ENCODE assay signal across 26 mouse cellular contexts in the genomic region with DNA sequence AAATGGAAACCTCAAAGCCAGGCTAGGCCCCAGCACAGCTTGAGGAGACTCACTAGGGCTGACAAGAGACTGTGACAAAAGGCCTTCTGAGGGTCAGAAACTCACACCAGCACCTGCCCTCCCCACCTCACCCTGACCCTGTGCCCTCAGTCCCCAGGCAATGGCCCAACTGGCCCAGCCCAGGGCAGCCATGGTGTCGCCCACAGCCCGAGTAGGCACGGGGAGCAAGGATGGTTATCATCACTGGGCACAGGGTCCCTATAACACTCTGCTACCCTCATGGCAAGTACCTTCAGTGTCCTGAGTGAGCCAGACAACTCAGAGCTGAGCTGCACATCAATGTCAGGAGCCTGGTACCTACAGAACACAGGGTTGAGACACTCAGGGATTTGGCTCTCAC. TPM values are rescaled to one million over a fixed set of nuclear protein-coding genes. Genes with fewer than 3 reads are reported as not detected.
DNase-seq lines count a peak whose midpoint lies in the region; ATAC-seq lines count a peak whose summit lies in the region.
"Had no signal": no experiment of that assay in that cellular context is flagged by ENCODE, and none has a peak within 500 bp of the region (broad histone marks: within the 10 kb centered on the region; RNA-seq: fewer than 3 reads in every experiment).

No protein-coding gene starts in this region.

- intact Hi-C loops in heart, postnatal 10 days (cut with DNase I), result no loop called here

- H3K4me3 ChIP-seq in liver, embryonic 12.5 days, result no peak overlapping the region
- H3K4me3 ChIP-seq in midbrain, embryonic 13.5 days (replicated peaks), result no peak overlapping the region
- H3K4me3 ChIP-seq in midbrain, embryonic 16.5 days (ENCODE audit: low read depth, low read length), result no peak overlapping the region

- H3K4me1 ChIP-seq in liver, embryonic 12.5 days, result peaks cover 3% of the 10 kb centered on the region; the same call in 1 of the 2 replicates
- H3K4me1 ChIP-seq in midbrain, embryonic 13.5 days (replicated peaks), result peaks cover 5% of the 10 kb centered on the region; the same call in 1 of the 2 replicates
- H3K4me1 ChIP-seq in midbrain, embryonic 16.5 days (ENCODE audit: control insufficient read depth, insufficient read depth, low read length), result no peaks in the 10 kb centered on the region

- peaks cover 2% of the 10 kb centered on the region for H3K27me3 ChIP-seq in liver, embryonic 12.5 days (replicated peaks)
- no peaks in the 10 kb centered on the region for H3K27me3 ChIP-seq in midbrain, embryonic 13.5 days
- H3K27me3 ChIP-seq in midbrain, embryonic 16.5 days (ENCODE audit: control insufficient read depth, insufficient read depth, low read depth, low read length), result no peaks in the 10 kb centered on the region
- H3K27me3 ChIP-seq: CH12.LX, Patski had no signal

- 87% methylated on average over 3 of the region's 3 CpGs for WGBS in liver, embryonic 12.5 days (ENCODE audit: insufficient replicate concordance)
- WGBS in midbrain, embryonic 13.5 days, result 96% methylated on average over 3 of the region's 3 CpGs
- 95% methylated on average over 3 of the region's 3 CpGs for WGBS in midbrain, embryonic 16.5 days

- H3K9ac ChIP-seq in liver, embryonic 12.5 days, result no peak overlapping the region
- H3K9ac ChIP-seq in midbrain, embryonic 13.5 days (replicated peaks), result no peak overlapping the region
- no peak overlapping the region for H3K9ac ChIP-seq in midbrain, embryonic 16.5 days (ENCODE audit: low read depth, low read length)

- 0 out of 2 replicates have a peak, but pooled peaks have one; percentile 12 for ATAC-seq in liver, embryonic 12.5 days
- peak; percentile 11; the same call in 1 of the 2 replicates for ATAC-seq in midbrain, embryonic 13.5 days
- ATAC-seq in midbrain, embryonic 16.5 days, result no peak
- ATAC-seq: activated CD4-positive, CD25-positive, alpha-beta regulatory T cell, adult 4 months; CD4-positive, CD25-positive, alpha-beta regulatory T cell, adult 4 months; Patski had no signal

- peak; percentile 92 for DNase-seq in heart, adult 11 months
- no peak for DNase-seq in heart, postnatal 10 days
- DNase-seq in liver, result no peak
- DNase-seq: adrenal gland, adult 2 months; adrenal gland, adult 8-10 months; adrenal gland, postnatal 10 days; adrenal gland, postnatal 14 days; adrenal gland, postnatal 25 days; adrenal gland, postnatal 36 days; B cell, adult 2 months; cerebellum, adult 11 months; cerebellum, adult 11-12 months; cerebellum, adult 18-20 months had no signal

- no peaks in the 10 kb centered on the region for H3K9me3 ChIP-seq in liver, embryonic 12.5 days (replicated peaks)
- 0 out of 2 replicates have a peak, but pooled peaks cover 3% of the 10 kb centered on the region for H3K9me3 ChIP-seq in midbrain, embryonic 13.5 days
- no peaks in the 10 kb centered on the region for H3K9me3 ChIP-seq in midbrain, embryonic 16.5 days (replicated peaks; ENCODE audit: control insufficient read depth, low read length, poor library complexity, severe bottlenecking)
- H3K9me3 ChIP-seq: G1E had no signal

- H3K27ac ChIP-seq in liver, embryonic 12.5 days, result no peak overlapping the region
- no peak overlapping the region for H3K27ac ChIP-seq in midbrain, embryonic 13.5 days
- no peak overlapping the region for H3K27ac ChIP-seq in midbrain, embryonic 16.5 days (ENCODE audit: low read length)

- H3K36me3 ChIP-seq in liver, embryonic 12.5 days, result peaks cover 82% of the 10 kb centered on the region
- H3K36me3 ChIP-seq in midbrain, embryonic 13.5 days, result peaks cover 89% of the 10 kb centered on the region
- peaks cover 68% of the 10 kb centered on the region for H3K36me3 ChIP-seq in midbrain, embryonic 16.5 days (ENCODE audit: control insufficient read depth, insufficient read depth, low read length)

- no peak overlapping the region for H3K4me2 ChIP-seq in liver, embryonic 12.5 days
- H3K4me2 ChIP-seq in midbrain, embryonic 13.5 days (replicated peaks), result no peak overlapping the region
- H3K4me2 ChIP-seq in midbrain, embryonic 16.5 days (ENCODE audit: low read length), result no peak overlapping the region

RNA-seq across cellular contexts. Expression of a gene that starts 7.3 kb away (rescaled TPM):
- 100 to 1,000 TPM; 152 to 153 TPM for total RNA-seq in heart, postnatal 10 days (2021)
- 130 and 143 TPM in 2 replicates for polyA plus RNA-seq in liver, embryonic 12.5 days (2016; fragmentation: Nextera tagmentation; extraction: Ambion mirVana)
- polyA plus RNA-seq in midbrain, embryonic 13.5 days (2015; fragmentation: Nextera tagmentation; extraction: Ambion mirVana), result 140 and 151 TPM in 2 replicates
- 108 and 110 TPM in 2 replicates for polyA plus RNA-seq in midbrain, embryonic 16.5 days (2015; fragmentation: Nextera tagmentation; extraction: Ambion mirVana)

RNA-seq across cellular contexts. Expression of a gene that starts 16.4 kb away (rescaled TPM):
- total RNA-seq in heart, postnatal 10 days (2021), result 100 to 1,000 TPM; 184 to 195 TPM
- polyA plus RNA-seq in liver, embryonic 12.5 days (2016; fragmentation: Nextera tagmentation; extraction: Ambion mirVana), result 445 and 464 TPM in 2 replicates
- polyA plus RNA-seq in midbrain, embryonic 13.5 days (2015; fragmentation: Nextera tagmentation; extraction: Ambion mirVana), result 1,286 and 1,320 TPM in 2 replicates
- 1,578 and 1,695 TPM in 2 replicates for polyA plus RNA-seq in midbrain, embryonic 16.5 days (2015; fragmentation: Nextera tagmentation; extraction: Ambion mirVana)

RNA-seq across cellular contexts. Expression of a gene that starts 28.7 kb away (rescaled TPM):
- total RNA-seq in heart, postnatal 10 days (2021), result 100 to 1,000 TPM; 224 to 236 TPM
- 6.5 and 7.8 TPM in 2 replicates for polyA plus RNA-seq in liver, embryonic 12.5 days (2016; fragmentation: Nextera tagmentation; extraction: Ambion mirVana)
- polyA plus RNA-seq in midbrain, embryonic 13.5 days (2015; fragmentation: Nextera tagmentation; extraction: Ambion mirVana), result 3.3 and 4.7 TPM in 2 replicates
- 4.6 and 4.9 TPM in 2 replicates for polyA plus RNA-seq in midbrain, embryonic 16.5 days (2015; fragmentation: Nextera tagmentation; extraction: Ambion mirVana)

RNA-seq across cellular contexts. Expression of a gene that starts 56.2 kb away (rescaled TPM):
- total RNA-seq in heart, postnatal 10 days (2021), result not detected
- polyA plus RNA-seq in liver, embryonic 12.5 days (2016; fragmentation: Nextera tagmentation; extraction: Ambion mirVana), result not detected in 2 replicates
- 0.34 and 0.81 TPM in 2 replicates for polyA plus RNA-seq in midbrain, embryonic 13.5 days (2015; fragmentation: Nextera tagmentation; extraction: Ambion mirVana)
- not detected in 2 replicates for polyA plus RNA-seq in midbrain, embryonic 16.5 days (2015; fragmentation: Nextera tagmentation; extraction: Ambion mirVana)
- total RNA-seq: adrenal gland, adult 2 months; adrenal gland, adult 8-10 months; adrenal gland, postnatal 14 days; adrenal gland, postnatal 25 days; adrenal gland, postnatal 36 days; MEL had no signal
- polyA plus RNA-seq: activated CD4-positive, CD25-positive, alpha-beta regulatory T cell, adult 4 months; C2C12; G1E; Patski had no signal

RNA-seq across cellular contexts. Expression of a gene that starts 58.9 kb away (rescaled TPM):
- total RNA-seq in heart, postnatal 10 days (2021), result not detected
- not detected in 2 replicates for polyA plus RNA-seq in liver, embryonic 12.5 days (2016; fragmentation: Nextera tagmentation; extraction: Ambion mirVana)
- polyA plus RNA-seq in midbrain, embryonic 13.5 days (2015; fragmentation: Nextera tagmentation; extraction: Ambion mirVana), result 0.10 and 0.43 TPM in 2 replicates
- 0.24 and 0.27 TPM in 2 replicates for polyA plus RNA-seq in midbrain, embryonic 16.5 days (2015; fragmentation: Nextera tagmentation; extraction: Ambion mirVana)
- total RNA-seq: adrenal gland, adult 18-20 months; adrenal gland, adult 2 months; adrenal gland, adult 8-10 months; adrenal gland, postnatal 10 days; adrenal gland, postnatal 14 days; adrenal gland, postnatal 25 days; adrenal gland, postnatal 36 days; adrenal gland, postnatal 4 days; CH12.LX; ES-E14; MEL had no signal
- polyA plus RNA-seq: activated CD4-positive, CD25-positive, alpha-beta regulatory T cell, adult 4 months; adrenal gland, adult 2 months; C2C12; CD4-positive, CD25-positive, alpha-beta regulatory T cell, adult 4 months; G1E; Patski had no signal
